Mouse (Mus musculus): ENCODE results near the gene Vmn1r7. TPM values are rescaled to one million over a fixed set of nuclear protein-coding genes. Genes with fewer than 3 reads are reported as not detected.
A peak's percentile ranks its signal among the peaks of the same experiment; 100 is the strongest.
"Not testable (repeated sequence)": the region's sequence is repeated elsewhere in the genome, so short reads cannot be mapped to it uniquely, and the experiment has no call there.

Vmn1r7 gene
- total RNA-seq (2014; fragmentation: Nextera tagmentation) (not detected in 2 replicates), total RNA-seq (2017) (0.23 and 0.38 TPM in 2 replicates), polyA plus RNA-seq (2012) (not detected in 2 replicates)

DNA sequence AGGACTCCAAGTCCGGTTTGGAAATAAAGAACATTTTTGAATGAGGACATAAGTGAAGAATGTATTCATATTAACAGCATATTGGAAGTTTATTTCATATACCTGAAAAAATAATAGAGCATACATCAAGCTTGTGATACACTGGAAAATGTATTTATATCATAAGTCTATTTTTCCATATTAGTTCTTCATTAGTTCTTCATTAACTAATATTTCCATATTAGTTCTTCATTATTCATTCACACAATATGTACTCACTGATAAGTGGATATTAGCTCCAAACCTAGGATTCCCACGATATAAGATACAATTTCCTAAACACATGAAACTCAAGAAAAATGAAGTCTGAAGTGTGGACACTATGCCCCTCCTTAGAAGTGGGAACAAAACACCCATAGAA, at the start of gene Vmn1r7:
Gene Vmn1r7 (minus strand): TSS at position 101 of the 400 bp plus-strand sequence.
- not testable (repeated sequence) for H3K9me3 ChIP-seq (replicated peaks); ATAC-seq (ENCODE audit: extremely low read depth, insufficient number of reproducible peaks, low FRiP score, poor library complexity, severe bottlenecking); H3K36me3 ChIP-seq (replicated peaks); H3K4me3 ChIP-seq (ENCODE audit: low read depth, low read length); H3K27me3 ChIP-seq (ENCODE audit: insufficient read depth, low read length); H3K4me1 ChIP-seq (ENCODE audit: insufficient read depth, low read depth, low read length); DNase-seq (ENCODE audit: low spot score)

GRCm38 (mm10) chr6:57066487-57066886, 41.4 kb upstream of the Vmn1r7 start, which contains the start of gene Vmn1r9:
Vmn1r9 (plus strand) TSS chr6:57066787.
- TF ChIP-seq POLR2AphosphoS5 (IDR thresholded peaks at IDR 0.05; ENCODE audit: insufficient replicate concordance, low read depth, low read length) (no peak), GATA2 (IDR thresholded peaks at IDR 0.05; ENCODE audit: borderline replicate concordance, low read depth, low read length) (no peak), CTCF (IDR thresholded peaks at IDR 0.05; ENCODE audit: low read depth, low read length) (no peak), TAL1 (conservative IDR thresholded peaks at IDR 0.05; ENCODE audit: low read depth, low read length) (no peak), GATA1 (IDR thresholded peaks at IDR 0.05; ENCODE audit: borderline replicate concordance, low read length) (no peak)
- no peaks in the 10 kb centered on the region for H3K36me3 ChIP-seq (replicated peaks)
- ATAC-seq (ENCODE audit: extremely low read depth, insufficient number of reproducible peaks, low FRiP score, poor library complexity, severe bottlenecking) = no peak
- no peaks in the 10 kb centered on the region for H3K4me1 ChIP-seq (ENCODE audit: insufficient read depth, low read depth, low read length)
- no peaks in the 10 kb centered on the region for H3K27me3 ChIP-seq (ENCODE audit: insufficient read depth, low read length)
- H3K9me3 ChIP-seq (replicated peaks) = no peaks in the 10 kb centered on the region
- no peak for DNase-seq (ENCODE audit: low spot score)
- no peak within 1 kb of the TSS for H3K4me3 ChIP-seq (ENCODE audit: low read depth, low read length)

GRCm38 (mm10) chr6:57063730-57064129, 38.6 kb upstream of the Vmn1r7 start:
- peak; percentile 66 for ATAC-seq (ENCODE audit: extremely low read depth, insufficient number of reproducible peaks, low FRiP score, poor library complexity, severe bottlenecking)
- H3K36me3 ChIP-seq (replicated peaks) = no peaks in the 10 kb centered on the region
- no peak overlapping the region for H3K4me3 ChIP-seq (ENCODE audit: low read depth, low read length)
- TF ChIP-seq TAL1 (conservative IDR thresholded peaks at IDR 0.05; ENCODE audit: low read depth, low read length) (no peak), GATA2 (IDR thresholded peaks at IDR 0.05; ENCODE audit: borderline replicate concordance, low read depth, low read length) (no peak), POLR2AphosphoS5 (IDR thresholded peaks at IDR 0.05; ENCODE audit: insufficient replicate concordance, low read depth, low read length) (no peak), GATA1 (IDR thresholded peaks at IDR 0.05; ENCODE audit: borderline replicate concordance, low read length) (no peak), CTCF (IDR thresholded peaks at IDR 0.05; ENCODE audit: low read depth, low read length) (0 out of 2 replicates have a peak, but pooled peaks have one; percentile 7)
- no peaks in the 10 kb centered on the region for H3K4me1 ChIP-seq (ENCODE audit: insufficient read depth, low read depth, low read length)
- DNase-seq (ENCODE audit: low spot score) = no peak
- no peaks in the 10 kb centered on the region for H3K27me3 ChIP-seq (ENCODE audit: insufficient read depth, low read length)
- no peaks in the 10 kb centered on the region for H3K9me3 ChIP-seq (replicated peaks)

DNA sequence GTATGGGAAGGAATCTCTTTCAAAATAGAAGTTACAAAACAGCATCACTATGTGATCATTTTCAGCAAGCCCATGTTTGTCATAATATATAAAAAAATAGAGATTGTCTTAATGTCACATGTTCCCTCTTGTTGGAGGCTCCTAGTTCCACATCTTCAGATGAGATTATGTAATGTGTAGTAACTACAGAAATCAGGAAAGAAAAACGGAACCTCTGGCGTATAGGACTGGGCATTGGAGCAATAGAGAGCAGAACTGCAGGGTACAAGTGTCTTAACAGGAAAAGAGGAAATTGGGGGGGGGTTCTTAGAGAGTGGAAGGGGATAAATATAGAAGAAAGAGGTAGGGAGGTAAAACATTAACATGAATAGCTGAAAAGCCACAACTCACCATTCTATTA, 9.6 kb upstream of the Vmn1r7 start:
- TF ChIP-seq TAL1 (conservative IDR thresholded peaks at IDR 0.05; ENCODE audit: low read depth, low read length) (no peak), CTCF (IDR thresholded peaks at IDR 0.05; ENCODE audit: low read depth, low read length) (no peak), POLR2AphosphoS5 (IDR thresholded peaks at IDR 0.05; ENCODE audit: insufficient replicate concordance, low read depth, low read length) (no peak), GATA2 (IDR thresholded peaks at IDR 0.05; ENCODE audit: borderline replicate concordance, low read depth, low read length) (no peak), GATA1 (IDR thresholded peaks at IDR 0.05; ENCODE audit: borderline replicate concordance, low read length) (no peak)
- Histone ChIP-seq H3K4me3 (ENCODE audit: low read depth, low read length) (no peak overlapping the region), H3K4me1 (ENCODE audit: insufficient read depth, low read depth, low read length) (no peaks in the 10 kb centered on the region), H3K27me3 (ENCODE audit: insufficient read depth, low read length) (0 out of 2 replicates have a peak, but pooled peaks cover 2% of the 10 kb centered on the region), H3K36me3 (replicated peaks) (no peaks in the 10 kb centered on the region), H3K9me3 (replicated peaks) (no peaks in the 10 kb centered on the region)
- ATAC-seq (ENCODE audit: extremely low read depth, insufficient number of reproducible peaks, low FRiP score, poor library complexity, severe bottlenecking) = no peak
- DNase-seq (ENCODE audit: low spot score) = no peak

- H3K27me3 ChIP-seq (ENCODE audit: insufficient read depth, low read length) = no peaks in the 10 kb centered on the region
- TF ChIP-seq GATA1 (IDR thresholded peaks at IDR 0.05; ENCODE audit: borderline replicate concordance, low read length) (no peak), TAL1 (conservative IDR thresholded peaks at IDR 0.05; ENCODE audit: low read depth, low read length) (no peak), GATA2 (IDR thresholded peaks at IDR 0.05; ENCODE audit: borderline replicate concordance, low read depth, low read length) (no peak), CTCF (IDR thresholded peaks at IDR 0.05; ENCODE audit: low read depth, low read length) (no peak), POLR2AphosphoS5 (IDR thresholded peaks at IDR 0.05; ENCODE audit: insufficient replicate concordance, low read depth, low read length) (no peak)
- no peaks in the 10 kb centered on the region for H3K36me3 ChIP-seq (replicated peaks)
- DNase-seq (ENCODE audit: low spot score) (no peak), ATAC-seq (ENCODE audit: extremely low read depth, insufficient number of reproducible peaks, low FRiP score, poor library complexity, severe bottlenecking) (no peak)
- H3K4me3 ChIP-seq (ENCODE audit: low read depth, low read length) = no peak within 1 kb of the TSS
- H3K4me1 ChIP-seq (ENCODE audit: insufficient read depth, low read depth, low read length) = no peaks in the 10 kb centered on the region
- no peaks in the 10 kb centered on the region for H3K9me3 ChIP-seq (replicated peaks)
Observed at GRCm38 (mm10) chr6:57031984-57032383, 6.9 kb upstream of the Vmn1r7 start, which contains the start of gene Vmn1r8. Vmn1r8 (plus strand) TSS chr6:57032284.

GRCm38 (mm10) chr6:56996943-56997342, 28.2 kb downstream of the Vmn1r7 start, which contains the start of gene Vmn1r6:
Vmn1r6 (plus strand) TSS chr6:56997243.
- no peaks in the 10 kb centered on the region for H3K4me1 ChIP-seq (ENCODE audit: insufficient read depth, low read depth, low read length)
- ATAC-seq (ENCODE audit: extremely low read depth, insufficient number of reproducible peaks, low FRiP score, poor library complexity, severe bottlenecking) = no peak
- H3K4me3 ChIP-seq (ENCODE audit: low read depth, low read length) = no peak within 1 kb of the TSS
- DNase-seq (ENCODE audit: low spot score) = no peak
- no peaks in the 10 kb centered on the region for H3K36me3 ChIP-seq (replicated peaks)
- H3K9me3 ChIP-seq (replicated peaks) = no peaks in the 10 kb centered on the region
- TF ChIP-seq GATA2 (IDR thresholded peaks at IDR 0.05; ENCODE audit: borderline replicate concordance, low read depth, low read length) (no peak), CTCF (IDR thresholded peaks at IDR 0.05; ENCODE audit: low read depth, low read length) (no peak)
- no peaks in the 10 kb centered on the region for H3K27me3 ChIP-seq (ENCODE audit: insufficient read depth, low read length)

Other genes starting within 250 kb of the Vmn1r7 start
- gene Kbtbd2, start 227.5 kb downstream of the Vmn1r7 start, total RNA-seq (2014; fragmentation: Nextera tagmentation) = 42.9 and 48.5 TPM in 2 replicates
- 44.8 and 53.5 TPM in 2 replicates for gene Kbtbd2, start 227.5 kb downstream of the Vmn1r7 start, total RNA-seq (2017)
- gene Kbtbd2, start 227.5 kb downstream of the Vmn1r7 start, polyA plus RNA-seq (2012) = 3.0 and 3.8 TPM in 2 replicates
- gene Fkbp9, start 193.3 kb downstream of the Vmn1r7 start, total RNA-seq (2014; fragmentation: Nextera tagmentation) = not detected in 2 replicates
- gene Fkbp9, start 193.3 kb downstream of the Vmn1r7 start, total RNA-seq (2017) = 0.05 and 0.06 TPM in 2 replicates
- not detected in 2 replicates for gene Fkbp9, start 193.3 kb downstream of the Vmn1r7 start, polyA plus RNA-seq (2012)
- gene Nt5c3, start 101.4 kb downstream of the Vmn1r7 start, total RNA-seq (2014; fragmentation: Nextera tagmentation) = 274 and 280 TPM in 2 replicates
- gene Nt5c3, start 101.4 kb downstream of the Vmn1r7 start, total RNA-seq (2017) = 292 and 317 TPM in 2 replicates
- gene Nt5c3, start 101.4 kb downstream of the Vmn1r7 start, polyA plus RNA-seq (2012) = 120 and 122 TPM in 2 replicates
- 2.6 TPM in 1 of 2 replicates, not detected in the other for gene Vmn1r4, start 101.3 kb downstream of the Vmn1r7 start, total RNA-seq (2014; fragmentation: Nextera tagmentation)
- gene Vmn1r4, start 101.3 kb downstream of the Vmn1r7 start, total RNA-seq (2017) = 0.87 and 1.9 TPM in 2 replicates
- gene Vmn1r4, start 101.3 kb downstream of the Vmn1r7 start, polyA plus RNA-seq (2012) = not detected in 2 replicates
- gene Vmn1r5, start 55.1 kb downstream of the Vmn1r7 start, total RNA-seq (2014; fragmentation: Nextera tagmentation) = not detected in 2 replicates
- 0.05 and 0.12 TPM in 2 replicates for gene Vmn1r5, start 55.1 kb downstream of the Vmn1r7 start, total RNA-seq (2017)
- not detected in 2 replicates for gene Vmn1r5, start 55.1 kb downstream of the Vmn1r7 start, polyA plus RNA-seq (2012)
- gene Vmn1r6, start 28.1 kb downstream of the Vmn1r7 start, total RNA-seq (2014; fragmentation: Nextera tagmentation) = not detected in 2 replicates
- gene Vmn1r6, start 28.1 kb downstream of the Vmn1r7 start, total RNA-seq (2017) = 0.05 and 0.06 TPM in 2 replicates
- not detected in 2 replicates for gene Vmn1r6, start 28.1 kb downstream of the Vmn1r7 start, polyA plus RNA-seq (2012)
- not detected in 2 replicates for gene Vmn1r8, start 7.0 kb upstream of the Vmn1r7 start, total RNA-seq (2014; fragmentation: Nextera tagmentation)
- gene Vmn1r8, start 7.0 kb upstream of the Vmn1r7 start, total RNA-seq (2017) = 0.16 TPM in 1 of 2 replicates, not detected in the other
- not detected in 2 replicates for gene Vmn1r8, start 7.0 kb upstream of the Vmn1r7 start, polyA plus RNA-seq (2012)
- gene Vmn1r9, start 41.5 kb upstream of the Vmn1r7 start, total RNA-seq (2014; fragmentation: Nextera tagmentation) = not detected in 2 replicates
- 0.06 and 0.76 TPM in 2 replicates for gene Vmn1r9, start 41.5 kb upstream of the Vmn1r7 start, total RNA-seq (2017)
- gene Vmn1r9, start 41.5 kb upstream of the Vmn1r7 start, polyA plus RNA-seq (2012) = not detected in 2 replicates
- gene Vmn1r10, start 84.1 kb upstream of the Vmn1r7 start, total RNA-seq (2014; fragmentation: Nextera tagmentation) = not detected in 2 replicates
- 0.12 TPM in 1 of 2 replicates, not detected in the other for gene Vmn1r10, start 84.1 kb upstream of the Vmn1r7 start, total RNA-seq (2017)
- not detected in 2 replicates for gene Vmn1r10, start 84.1 kb upstream of the Vmn1r7 start, polyA plus RNA-seq (2012)
- gene Vmn1r11, start 108.1 kb upstream of the Vmn1r7 start, total RNA-seq (2014; fragmentation: Nextera tagmentation) = not detected in 2 replicates
- 0.12 TPM in 1 of 2 replicates, not detected in the other for gene Vmn1r11, start 108.1 kb upstream of the Vmn1r7 start, total RNA-seq (2017)
- not detected in 2 replicates for gene Vmn1r11, start 108.1 kb upstream of the Vmn1r7 start, polyA plus RNA-seq (2012)
- not detected in 2 replicates for gene Vmn1r12, start 131.6 kb upstream of the Vmn1r7 start, total RNA-seq (2014; fragmentation: Nextera tagmentation)
- under 0.01 and 0.05 TPM in 2 replicates for gene Vmn1r12, start 131.6 kb upstream of the Vmn1r7 start, total RNA-seq (2017)
- not detected in 2 replicates for gene Vmn1r12, start 131.6 kb upstream of the Vmn1r7 start, polyA plus RNA-seq (2012)
- gene Vmn1r13, start 178.0 kb upstream of the Vmn1r7 start, total RNA-seq (2014; fragmentation: Nextera tagmentation) = not detected in 2 replicates
- gene Vmn1r13, start 178.0 kb upstream of the Vmn1r7 start, total RNA-seq (2017) = under 0.01 and 0.33 TPM in 2 replicates
- gene Vmn1r13, start 178.0 kb upstream of the Vmn1r7 start, polyA plus RNA-seq (2012) = not detected in 2 replicates
- not detected in 2 replicates for gene Vmn1r14, start 206.4 kb upstream of the Vmn1r7 start, total RNA-seq (2014; fragmentation: Nextera tagmentation)
- 0.06 and 0.22 TPM in 2 replicates for gene Vmn1r14, start 206.4 kb upstream of the Vmn1r7 start, total RNA-seq (2017)
- not detected in 2 replicates for gene Vmn1r14, start 206.4 kb upstream of the Vmn1r7 start, polyA plus RNA-seq (2012)
- not detected in 2 replicates for gene Vmn1r15, start 232.6 kb upstream of the Vmn1r7 start, total RNA-seq (2014; fragmentation: Nextera tagmentation)
- gene Vmn1r15, start 232.6 kb upstream of the Vmn1r7 start, total RNA-seq (2017) = 0.38 TPM in 1 of 2 replicates, not detected in the other
- not detected in 2 replicates for gene Vmn1r15, start 232.6 kb upstream of the Vmn1r7 start, polyA plus RNA-seq (2012)

Data from G1E (cell line).